Mouse (Mus musculus) megakaryocyte, embryonic 14.5 days (primary cell): Measurements from ENCODE around the gene Dcun1d4.

Source experiments
- FLI1 ChIP-seq: IDR thresholded peaks from 2 replicates; pipeline ENCODE4 v1.6.1; 2012; ENCODE audit warnings: low read length, inconsistent platforms, mixed read lengths
- GATA1 ChIP-seq: IDR thresholded peaks from 3 replicates; pipeline ENCODE4 v1.6.1; 2012; ENCODE audit warnings: mixed read lengths, low read length, inconsistent platforms, borderline replicate concordance

DNA sequence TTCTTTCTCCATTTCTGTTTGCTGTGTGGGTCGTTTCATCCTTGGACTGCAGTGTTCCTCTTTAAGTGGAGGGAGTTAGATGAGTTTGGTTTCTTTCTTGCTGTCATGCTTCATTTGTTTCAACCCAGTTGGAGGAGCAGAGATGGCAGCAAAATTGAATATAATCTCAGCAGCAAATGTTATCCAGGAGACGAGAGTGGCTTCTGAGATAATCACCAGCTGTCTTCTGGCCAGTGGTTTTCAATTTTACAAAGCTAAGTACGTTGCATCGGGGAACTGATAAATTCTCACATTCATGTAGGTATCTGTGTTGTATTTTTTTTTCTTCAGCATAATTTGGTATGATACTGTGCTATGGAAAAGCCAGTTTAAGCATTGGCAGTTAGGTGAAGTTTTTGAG, 40.0 kb downstream of the Dcun1d4 start:
- no peak for TF ChIP-seq FLI1
- TF ChIP-seq GATA1: no peak
